Mouse (Mus musculus) forebrain, embryonic 14.5 days (tissue): Measurements from ENCODE around the gene Tex52. TPM values are rescaled to one million over a fixed set of nuclear protein-coding genes. Genes with fewer than 3 reads are reported as not detected.
A peak's percentile ranks its signal among the peaks of the same experiment; 100 is the strongest.

ENCODE experiments used
- ATAC-seq: fragments of 200-750 bp; cut with Nextera tagmentation; 2 replicates; pipeline ENCODE4 v1.8.0; 2017; ENCODE audit warnings: mild to moderate bottlenecking, moderate library complexity
- DNase-seq: peaks from one replicate; pipeline ENCODE4 v3.0.0-alpha.2; 2015; ENCODE audit warnings: low spot score
- H3K27ac ChIP-seq: fragments of 300-500 bp; sonication (generic); 2 replicates; pipeline ENCODE4 v1.5.1; 2014; ENCODE audit warnings: low read depth, mild to moderate bottlenecking, control low read depth, low read length, moderate library complexity
- H3K27me3 ChIP-seq: fragments of 300-500 bp; sonication (generic); replicated peaks from 2 replicates; pipeline ENCODE4 v1.6.1; 2014; ENCODE audit warnings: low read length, control low read depth, mixed read lengths; ENCODE audit not compliant: control insufficient read depth, insufficient read depth
- H3K36me3 ChIP-seq: fragments of 300-500 bp; sonication (generic); 2 replicates; pipeline ENCODE4 v1.6.1; 2014; ENCODE audit warnings: low read length, control low read depth; ENCODE audit not compliant: control insufficient read depth, insufficient read depth
- H3K4me1 ChIP-seq: fragments of 300-500 bp; sonication (generic); 2 replicates; pipeline ENCODE4 v1.6.1; 2014; ENCODE audit warnings: antibody characterized with exemption, low read length, control low read depth; ENCODE audit not compliant: control insufficient read depth, insufficient read depth
- H3K4me2 ChIP-seq: fragments of 300-500 bp; sonication (generic); 2 replicates; pipeline ENCODE4 v1.6.1; 2014; ENCODE audit warnings: mild to moderate bottlenecking, control low read depth, low read length
- H3K4me3 ChIP-seq: fragments of 300-500 bp; sonication (generic); 2 replicates; pipeline ENCODE4 v1.5.1; 2014; ENCODE audit warnings: low read depth, low read length, control low read depth
- H3K9ac ChIP-seq: fragments of 300-500 bp; sonication (generic); 2 replicates; pipeline ENCODE4 v1.6.1; 2014; ENCODE audit warnings: mild to moderate bottlenecking, low read length, control low read depth, moderate library complexity
- H3K9me3 ChIP-seq: fragments of 300-500 bp; sonication (generic); replicated peaks from 2 replicates; pipeline ENCODE4 v1.6.1; 2016; ENCODE audit warnings: low read length, control low read depth, mixed read lengths; ENCODE audit not compliant: control insufficient read depth
- WGBS: fragments of 180-500 bp; shearing (Covaris S2); extraction: QIAGEN DNeasy Blood & Tissue Kit; methylation state at CpG from one replicate; pipeline ENCODE4 v1.1.7; 2014; 5-methylcytosine and 5-hydroxymethylcytosine counted together
- polyA plus RNA-seq: library from polyadenylated mRNA; unstranded; fragments of >200 nt; fragmentation: Nextera tagmentation; extraction: Ambion mirVana; gene quantifications from 2 replicates; pipeline ENCODE4 v1.2.1, GENCODE M21; 2014

The Tex52 gene
- 0.32 and 0.61 TPM in 2 replicates for polyA plus RNA-seq

DNA sequence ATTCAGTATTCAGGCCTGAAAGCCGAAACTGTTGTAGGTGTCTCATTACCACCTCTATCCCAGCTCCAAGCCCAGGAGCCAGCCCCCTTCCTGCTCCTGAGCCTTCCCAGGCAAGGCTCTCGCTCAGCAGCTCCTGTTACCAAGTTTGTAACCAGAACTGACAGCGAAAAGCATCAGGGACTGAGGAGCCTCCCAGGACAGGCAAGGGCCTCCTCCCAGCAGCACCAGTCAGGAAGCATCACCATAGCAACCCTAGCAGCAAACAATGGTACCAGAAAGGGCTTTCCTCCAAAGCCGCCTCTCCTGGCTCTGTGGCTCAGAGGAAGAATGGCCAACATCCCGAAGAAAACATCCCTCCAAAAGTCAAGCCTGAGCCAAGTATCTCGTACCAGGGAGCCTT lies at the start of gene Tex52, which contains the start of gene Gm44596:
Tex52 (plus strand) TSS at position 265 of the 400 bp plus-strand sequence.
Gm44596 (plus strand) TSS at position 312 of the 400 bp plus-strand sequence.
- Histone ChIP-seq H3K4me1 (no peaks in the 10 kb centered on the region), H3K27me3 (no peaks in the 10 kb centered on the region), H3K36me3 (peaks cover 47% of the 10 kb centered on the region), H3K4me3 (no peak within 1 kb of the TSS), H3K9me3 (no peaks in the 10 kb centered on the region), H3K4me2 (no peak within 1 kb of the TSS), H3K27ac (no peak within 1 kb of the TSS), H3K9ac (0 out of 2 replicates have a peak within 1 kb of the TSS, but pooled peaks have one; percentile 7)
- ATAC-seq = peak; percentile 70; the same call in 1 of the 2 replicates
- 3% methylated on average over 6 of the region's 6 CpGs for WGBS
- DNase-seq = peak; percentile 60

DNA sequence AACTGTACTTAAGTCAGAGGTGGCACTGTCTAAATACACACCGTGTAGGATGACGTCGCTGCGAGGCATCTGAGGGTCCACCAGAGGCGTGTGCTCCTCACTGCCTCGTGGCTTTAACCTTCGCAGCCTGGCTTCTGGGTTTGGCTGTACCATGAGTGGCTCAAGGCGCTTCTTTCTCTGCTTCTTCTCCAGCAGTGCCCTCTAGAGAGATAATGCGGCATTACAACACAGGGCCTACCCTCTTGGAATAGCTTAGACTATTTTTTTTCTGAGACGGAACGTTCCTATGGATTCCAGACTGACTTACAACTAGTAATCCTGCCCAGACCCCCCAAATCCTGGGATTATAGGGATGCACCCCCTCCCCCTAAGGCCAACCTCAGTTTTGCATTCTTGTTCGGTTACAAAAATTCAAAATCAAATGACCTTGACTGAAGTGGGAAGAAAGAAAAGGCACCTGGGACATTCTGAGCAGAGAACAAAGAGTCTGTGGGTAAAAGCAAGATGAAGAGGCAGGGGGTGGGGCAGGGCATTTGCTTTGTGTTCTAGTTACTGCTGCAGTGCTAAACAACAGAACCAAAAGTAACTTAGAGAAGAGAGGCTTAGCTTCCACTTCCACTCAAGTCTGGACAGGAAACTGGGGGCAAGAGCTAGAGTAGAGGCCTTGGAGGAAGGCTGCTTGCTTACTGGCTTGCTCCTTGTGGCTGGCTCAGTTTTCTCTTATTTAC lies 40.7 kb upstream of the Tex52 start:
- ATAC-seq (peak; percentile 84), DNase-seq (peak; percentile 88)
- H3K36me3 ChIP-seq = peaks cover 37% of the 10 kb centered on the region
- H3K4me3 ChIP-seq = no peak overlapping the region
- no peaks in the 10 kb centered on the region; the same call in 1 of the 2 replicates for H3K9me3 ChIP-seq
- no peak overlapping the region for H3K27ac ChIP-seq
- H3K9ac ChIP-seq = no peak overlapping the region
- H3K27me3 ChIP-seq = no peaks in the 10 kb centered on the region
- WGBS = 14% methylated on average over 12 of the region's 12 CpGs
- H3K4me2 ChIP-seq = no peak overlapping the region
- H3K4me1 ChIP-seq = no peaks in the 10 kb centered on the region; the same call in 1 of the 2 replicates

DNA sequence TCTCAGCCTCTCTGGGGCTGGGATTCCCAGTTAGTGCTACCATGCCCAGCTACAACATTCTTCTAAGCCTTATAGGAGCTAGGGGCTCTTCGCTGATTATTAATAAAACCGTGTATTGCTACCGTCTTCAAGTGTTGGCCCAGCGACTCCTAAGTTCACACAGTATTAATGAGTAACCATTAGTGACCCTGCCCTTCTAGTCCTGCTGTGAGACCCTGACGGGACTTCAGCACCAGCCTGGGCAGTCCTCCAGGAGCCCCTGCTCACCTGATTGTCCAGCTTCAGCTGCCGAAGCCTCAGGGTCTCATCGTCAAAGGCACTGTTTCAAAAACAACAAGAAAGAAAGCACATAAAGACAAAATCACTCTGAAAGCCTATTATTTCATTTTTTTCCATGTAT lies 37.8 kb upstream of the Tex52 start:
- no peak overlapping the region for H3K27ac ChIP-seq
- no peak overlapping the region for H3K4me3 ChIP-seq
- H3K4me2 ChIP-seq = no peak overlapping the region
- peaks cover 27% of the 10 kb centered on the region for H3K36me3 ChIP-seq
- H3K9me3 ChIP-seq = no peaks in the 10 kb centered on the region
- no peak for DNase-seq
- 65% methylated on average over 7 of the region's 7 CpGs for WGBS
- no peak for ATAC-seq
- no peaks in the 10 kb centered on the region; the same call in 1 of the 2 replicates for H3K4me1 ChIP-seq
- H3K9ac ChIP-seq = no peak overlapping the region
- H3K27me3 ChIP-seq = no peaks in the 10 kb centered on the region

DNA sequence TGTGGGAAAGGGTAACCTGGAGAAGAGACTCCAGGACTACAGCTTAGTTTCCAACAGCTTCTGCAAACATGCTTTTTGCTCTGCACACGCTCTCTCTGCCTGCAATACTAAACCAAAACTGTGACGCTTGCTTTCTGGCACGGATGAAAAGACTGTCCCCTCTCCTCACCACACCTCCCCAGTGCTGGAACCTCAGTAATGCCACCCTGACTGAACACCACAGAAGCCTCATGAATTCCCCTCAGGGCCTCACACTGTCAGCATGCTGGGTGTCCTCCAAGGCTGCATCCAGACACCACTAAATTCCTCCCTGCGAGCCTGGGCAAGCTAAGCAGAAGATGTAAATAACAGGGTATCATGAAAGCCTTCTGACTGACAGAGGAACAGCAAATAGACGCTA lies 36.4 kb upstream of the Tex52 start:
- H3K27ac ChIP-seq = no peak overlapping the region

DNA sequence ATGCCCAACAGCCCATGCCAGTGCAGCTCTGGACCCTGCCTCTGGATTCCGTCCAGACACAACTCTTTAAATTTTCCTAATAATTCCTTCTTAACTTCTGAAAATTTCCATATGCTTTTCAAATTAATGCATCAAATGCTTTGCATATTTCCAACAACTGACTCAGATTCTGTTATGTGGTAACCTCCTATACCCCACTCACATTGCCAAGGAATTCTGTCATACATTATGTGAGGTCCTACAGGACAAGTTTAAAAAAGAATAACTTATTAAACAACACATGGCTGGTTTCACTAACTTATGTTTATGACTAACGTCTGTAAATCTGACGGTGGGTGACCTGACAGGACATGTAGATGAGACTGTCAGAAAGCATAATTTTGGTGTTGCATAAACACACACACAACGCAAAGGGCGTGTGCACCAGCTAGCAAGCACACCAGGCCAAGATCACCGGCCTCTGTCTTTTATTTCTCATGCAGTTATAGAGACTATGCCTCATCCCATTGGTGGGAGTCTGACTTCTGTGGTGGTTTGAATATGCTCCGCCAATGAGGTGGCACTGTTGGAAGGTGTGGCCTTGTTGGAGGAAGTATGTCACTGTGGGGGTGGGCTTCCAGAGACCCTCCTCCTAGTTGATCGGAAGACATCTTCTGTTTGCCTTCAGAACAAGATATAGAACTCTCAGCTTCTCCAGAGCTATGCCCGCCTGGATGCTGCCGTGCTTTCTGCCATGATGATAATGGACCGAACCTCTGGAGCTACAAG lies 33.1 kb upstream of the Tex52 start:
- H3K4me2 ChIP-seq = no peak overlapping the region
- H3K36me3 ChIP-seq = peaks cover 11% of the 10 kb centered on the region; the same call in 1 of the 2 replicates
- H3K9ac ChIP-seq = no peak overlapping the region
- no peaks in the 10 kb centered on the region for H3K9me3 ChIP-seq
- no peaks in the 10 kb centered on the region; the same call in 1 of the 2 replicates for H3K4me1 ChIP-seq
- H3K27ac ChIP-seq = no peak overlapping the region
- no peaks in the 10 kb centered on the region for H3K27me3 ChIP-seq
- DNase-seq (no peak), ATAC-seq (no peak)
- 95% methylated on average over 11 of the region's 11 CpGs for WGBS
- H3K4me3 ChIP-seq = no peak overlapping the region

More for the DNA sequence above, 36.4 kb upstream of the Tex52 start:
- H3K36me3 ChIP-seq = peaks cover 20% of the 10 kb centered on the region
- H3K4me1 ChIP-seq = no peaks in the 10 kb centered on the region; the same call in 1 of the 2 replicates
- DNase-seq (no peak), ATAC-seq (no peak)
- no peaks in the 10 kb centered on the region for H3K9me3 ChIP-seq
- H3K27me3 ChIP-seq = no peaks in the 10 kb centered on the region
- 57% methylated on average over 5 of the region's 5 CpGs for WGBS
- H3K4me3 ChIP-seq = no peak overlapping the region
- H3K9ac ChIP-seq = no peak overlapping the region
- H3K4me2 ChIP-seq = no peak overlapping the region

DNA sequence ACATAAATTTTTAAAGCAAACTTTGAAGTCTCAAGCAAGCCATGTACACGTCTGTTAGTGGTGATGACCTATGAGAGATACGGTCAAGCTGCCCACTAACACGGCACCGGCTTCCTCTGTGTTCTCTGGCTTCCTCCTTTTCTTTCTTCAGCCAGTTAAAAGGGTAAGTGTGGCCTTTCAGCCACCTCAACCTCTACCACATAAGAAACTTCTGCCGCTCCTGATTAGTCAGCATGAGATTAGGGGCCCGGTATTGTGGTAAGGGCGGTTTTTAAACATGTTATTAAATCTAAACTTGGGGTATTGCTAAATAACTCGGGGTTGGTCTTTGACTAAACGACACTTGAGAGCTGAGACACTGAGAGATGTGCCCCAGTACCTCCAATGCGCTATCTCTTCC lies 29.6 kb upstream of the Tex52 start:
- H3K4me1 ChIP-seq = no peaks in the 10 kb centered on the region
- peaks cover 13% of the 10 kb centered on the region for H3K36me3 ChIP-seq
- no peak for ATAC-seq
- H3K9me3 ChIP-seq = no peaks in the 10 kb centered on the region
- no peak overlapping the region for H3K4me2 ChIP-seq
- no peaks in the 10 kb centered on the region for H3K27me3 ChIP-seq
- H3K4me3 ChIP-seq = no peak overlapping the region
- 97% methylated on average over 10 of the region's 10 CpGs for WGBS
- no peak for DNase-seq
- no peak overlapping the region for H3K9ac ChIP-seq
- H3K27ac ChIP-seq = no peak overlapping the region

DNA sequence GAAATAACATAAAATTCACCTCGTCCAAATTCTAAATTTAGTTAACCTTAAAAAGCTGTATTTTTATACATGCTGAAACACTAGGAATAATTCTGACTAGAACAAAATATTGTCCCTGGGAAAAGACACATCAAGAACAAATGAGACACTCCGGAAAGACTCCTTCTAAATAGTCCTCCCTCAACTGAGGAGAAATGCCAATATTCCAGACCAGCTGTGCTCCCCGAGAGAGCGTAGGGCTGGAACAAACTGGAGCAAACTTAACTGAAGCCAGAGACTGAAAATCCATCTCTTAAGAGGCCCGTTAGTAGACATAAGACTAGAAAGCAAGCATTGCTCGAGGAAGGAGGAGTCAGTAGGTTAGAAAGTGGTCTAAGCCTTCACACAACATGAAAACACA lies 28.5 kb upstream of the Tex52 start:
- H3K27me3 ChIP-seq = no peaks in the 10 kb centered on the region
- peaks cover 16% of the 10 kb centered on the region for H3K36me3 ChIP-seq
- H3K9ac ChIP-seq = no peak overlapping the region
- H3K27ac ChIP-seq = no peak overlapping the region
- H3K9me3 ChIP-seq = no peaks in the 10 kb centered on the region
- WGBS = 91% methylated on average over 6 of the region's 6 CpGs
- no peak overlapping the region for H3K4me2 ChIP-seq
- no peak for DNase-seq
- H3K4me1 ChIP-seq = no peaks in the 10 kb centered on the region
- no peak overlapping the region for H3K4me3 ChIP-seq
- ATAC-seq = no peak

DNA sequence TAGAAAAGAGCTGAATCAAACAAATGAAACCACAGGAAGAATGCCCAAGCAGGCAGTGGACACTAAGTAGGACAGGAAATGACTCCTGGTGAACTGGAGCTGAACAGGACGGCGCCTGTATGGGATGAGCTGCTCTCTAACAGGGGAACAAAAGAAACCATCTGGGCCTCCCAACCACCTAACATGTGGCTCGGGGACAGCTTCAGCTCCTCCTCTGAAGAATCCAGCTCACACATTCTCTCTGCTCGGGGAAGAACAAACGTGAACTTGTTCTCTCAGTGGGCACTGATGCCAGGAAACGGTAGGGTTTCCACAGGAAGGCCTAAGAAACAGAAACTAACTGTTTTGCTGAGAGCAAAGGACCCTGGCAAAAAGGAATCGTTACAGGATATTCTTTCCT lies 25.5 kb upstream of the Tex52 start:
- ATAC-seq = no peak
- H3K36me3 ChIP-seq = peaks cover 5% of the 10 kb centered on the region; the same call in 1 of the 2 replicates
- H3K4me2 ChIP-seq = no peak overlapping the region
- H3K27ac ChIP-seq = no peak overlapping the region
- 51% methylated on average over 7 of the region's 7 CpGs for WGBS
- no peaks in the 10 kb centered on the region for H3K27me3 ChIP-seq
- peak; percentile 19 for DNase-seq
- H3K4me1 ChIP-seq = peaks cover 9% of the 10 kb centered on the region; the same call in 1 of the 2 replicates
- H3K9me3 ChIP-seq = no peaks in the 10 kb centered on the region
- no peak overlapping the region for H3K9ac ChIP-seq
- no peak overlapping the region for H3K4me3 ChIP-seq
